Mouse (Mus musculus): ENCODE results near the gene Scrn1. TPM values are rescaled to one million over a fixed set of nuclear protein-coding genes. Genes with fewer than 3 reads are reported as not detected.

Gene Scrn1
- polyA plus RNA-seq, 1 experiment from 2014 or later = 3.4 TPM

DNA sequence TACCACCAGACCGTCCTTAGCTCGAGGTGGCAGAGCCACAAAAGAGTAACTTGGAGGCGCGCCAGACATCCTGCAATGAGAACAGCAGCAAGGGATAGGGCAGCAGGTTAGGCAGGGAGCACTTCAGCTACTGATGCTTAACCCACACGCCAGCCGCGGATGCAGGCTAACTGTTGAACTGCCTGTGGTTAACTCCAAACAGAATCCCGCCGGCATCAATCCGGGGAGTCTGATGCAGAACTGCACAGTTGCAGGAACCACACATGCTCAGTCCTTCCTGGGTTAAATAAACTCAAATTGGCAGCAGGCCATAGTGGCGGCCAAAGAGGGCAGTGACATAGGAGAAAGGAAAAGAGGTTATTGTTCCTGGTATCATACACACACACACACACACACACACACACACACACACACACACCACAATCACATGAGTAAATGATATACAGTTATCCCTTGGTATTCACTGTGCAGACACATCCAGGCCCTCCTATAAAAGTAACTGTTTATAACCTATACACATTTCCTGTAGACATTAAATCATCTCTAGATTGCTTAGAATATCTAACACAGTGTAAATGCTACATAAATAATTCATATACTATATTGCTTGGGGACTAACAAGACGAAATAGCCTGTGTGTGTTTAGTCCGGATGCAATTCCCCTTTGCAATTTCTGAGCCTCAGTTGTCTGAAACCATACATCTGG, 17.8 kb downstream of the Scrn1 start:
- H3K4me1 ChIP-seq (replicated peaks; ENCODE audit: control insufficient read depth, insufficient read depth) = no peaks in the 10 kb centered on the region
- no peak overlapping the region for H3K4me2 ChIP-seq (replicated peaks; ENCODE audit: low read depth)
- H3K4me3 ChIP-seq (ENCODE audit: low read depth, low read length) = no peak overlapping the region
- 51% methylated on average over 13 of the region's 13 CpGs for WGBS
- H3K9me3 ChIP-seq (ENCODE audit: control insufficient read depth, low read length) = no peaks in the 10 kb centered on the region
- no peaks in the 10 kb centered on the region for H3K27me3 ChIP-seq (ENCODE audit: control insufficient read depth, insufficient read depth, low read length)
- no peak for DNase-seq (ENCODE audit: low spot score)
- ATAC-seq (ENCODE audit: low FRiP score, low TSS enrichment) = no peak
- no peak overlapping the region for H3K9ac ChIP-seq (ENCODE audit: low read length)
- no peak for TF ChIP-seq CTCF (IDR thresholded peaks at IDR 0.05; ENCODE audit: low read depth)
- TF ChIP-seq EP300 (optimal IDR thresholded peaks at IDR 0.05) = no peak
- no peaks in the 10 kb centered on the region for H3K36me3 ChIP-seq (ENCODE audit: control insufficient read depth, insufficient read depth, low read length)
- H3K27ac ChIP-seq (replicated peaks) = no peak overlapping the region

DNA sequence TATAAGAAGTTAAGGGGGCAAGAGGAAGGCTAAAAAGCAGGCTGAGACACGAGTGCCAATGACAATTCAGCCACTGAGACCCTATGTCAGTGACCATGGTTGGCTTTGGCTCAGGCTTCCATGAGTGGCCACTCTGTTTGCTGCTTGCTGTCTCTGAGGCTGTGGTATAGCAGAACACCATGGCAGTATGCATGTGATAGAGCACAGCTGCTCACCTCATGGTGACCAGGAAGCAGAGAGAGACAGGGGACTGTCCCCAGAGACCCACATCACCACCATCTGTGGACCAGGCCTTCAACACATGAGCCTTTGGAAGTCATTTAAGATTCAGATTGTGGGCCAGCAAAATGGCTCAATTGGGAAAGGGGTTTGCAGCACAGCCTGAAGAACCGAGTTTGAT, 22.6 kb downstream of the Scrn1 start:
- H3K27me3 ChIP-seq (ENCODE audit: control insufficient read depth, insufficient read depth, low read length) = no peaks in the 10 kb centered on the region
- whole genome bisulfite sequencing = 79% methylated on average over 2 of the region's 2 CpGs

DNA sequence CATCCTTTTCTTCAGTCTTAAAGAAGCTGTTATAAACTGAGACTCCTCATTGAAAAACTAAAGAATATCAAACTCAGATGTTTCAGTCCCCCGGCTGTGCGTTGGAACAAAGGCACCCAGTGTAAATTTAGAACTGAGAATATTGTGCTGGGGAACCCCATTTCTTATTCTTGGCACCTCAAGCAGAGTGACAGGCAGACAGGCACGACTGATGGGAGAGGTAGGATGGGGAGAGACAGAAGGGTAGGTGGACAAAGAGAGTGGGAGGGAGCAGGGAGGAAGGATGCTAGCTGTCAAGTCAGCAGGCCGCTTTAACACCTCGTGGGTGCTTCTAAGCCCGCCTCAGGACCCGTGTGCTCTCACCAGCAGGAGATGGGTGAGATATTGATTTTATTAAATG, 23.5 kb downstream of the Scrn1 start:
- H3K27ac ChIP-seq (replicated peaks) = no peak overlapping the region
- H3K4me1 ChIP-seq (replicated peaks; ENCODE audit: control insufficient read depth, insufficient read depth) = no peaks in the 10 kb centered on the region
- H3K27me3 ChIP-seq (ENCODE audit: control insufficient read depth, insufficient read depth, low read length) = no peaks in the 10 kb centered on the region
- no peaks in the 10 kb centered on the region for H3K9me3 ChIP-seq (ENCODE audit: control insufficient read depth, low read length)
- DNase-seq (ENCODE audit: low spot score) (no peak), ATAC-seq (ENCODE audit: low FRiP score, low TSS enrichment) (no peak)
- H3K4me3 ChIP-seq (ENCODE audit: low read depth, low read length) = no peak overlapping the region
- H3K9ac ChIP-seq (ENCODE audit: low read length) = no peak overlapping the region
- no peak overlapping the region for H3K4me2 ChIP-seq (replicated peaks; ENCODE audit: low read depth)
- no peak for TF ChIP-seq CTCF (IDR thresholded peaks at IDR 0.05; ENCODE audit: low read depth)
- no peak for TF ChIP-seq EP300 (optimal IDR thresholded peaks at IDR 0.05)
- WGBS = 86% methylated on average over 7 of the region's 7 CpGs
- H3K36me3 ChIP-seq (ENCODE audit: control insufficient read depth, insufficient read depth, low read length) = no peaks in the 10 kb centered on the region

More for the DNA sequence above, 22.6 kb downstream of the Scrn1 start:
- Histone ChIP-seq H3K9me3 (ENCODE audit: control insufficient read depth, low read length) (no peaks in the 10 kb centered on the region), H3K4me3 (ENCODE audit: low read depth, low read length) (no peak overlapping the region), H3K4me1 (replicated peaks; ENCODE audit: control insufficient read depth, insufficient read depth) (no peaks in the 10 kb centered on the region), H3K36me3 (ENCODE audit: control insufficient read depth, insufficient read depth, low read length) (no peaks in the 10 kb centered on the region), H3K27ac (replicated peaks) (no peak overlapping the region), H3K9ac (ENCODE audit: low read length) (no peak overlapping the region), H3K4me2 (replicated peaks; ENCODE audit: low read depth) (no peak overlapping the region)
- no peak for DNase-seq (ENCODE audit: low spot score)
- ATAC-seq (ENCODE audit: low FRiP score, low TSS enrichment) = no peak
- no peak for TF ChIP-seq EP300 (optimal IDR thresholded peaks at IDR 0.05)
- TF ChIP-seq CTCF (IDR thresholded peaks at IDR 0.05; ENCODE audit: low read depth) = no peak

DNA sequence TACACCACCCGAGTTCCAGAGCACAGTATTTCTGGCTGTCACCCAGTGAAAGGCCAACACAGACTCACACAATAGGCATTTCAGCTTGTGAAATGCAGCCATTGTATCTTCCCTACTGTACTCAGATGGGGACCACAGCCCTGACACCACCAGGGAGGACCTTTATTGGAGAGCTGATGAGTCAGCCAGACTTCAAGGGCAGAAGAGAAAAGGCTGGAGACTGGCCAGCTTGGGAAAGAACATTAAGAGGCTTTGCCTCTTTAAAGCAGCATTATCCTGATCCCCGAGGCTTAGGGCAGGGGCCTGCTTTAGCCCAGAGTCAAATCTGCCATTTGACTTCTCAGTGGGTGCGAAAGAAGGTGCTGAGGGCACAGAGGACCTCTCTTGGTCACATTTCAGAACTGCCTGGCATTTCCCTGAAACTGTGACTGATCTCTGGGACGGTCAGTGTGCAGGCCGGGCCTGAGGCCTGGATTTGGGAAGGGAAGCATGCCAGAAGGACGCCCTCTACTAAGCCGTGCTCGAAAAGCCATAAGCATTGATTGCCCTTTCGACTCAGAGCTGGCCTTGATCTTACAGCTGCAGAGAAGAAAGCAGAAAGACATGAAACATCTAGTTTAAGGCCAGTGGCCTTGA, 25.9 kb downstream of the Scrn1 start:
- 0 out of 2 replicates have a peak, but pooled peaks have one; percentile 26 for ATAC-seq (ENCODE audit: low FRiP score, low TSS enrichment)
- Histone ChIP-seq H3K9ac (ENCODE audit: low read length) (no peak overlapping the region), H3K4me2 (replicated peaks; ENCODE audit: low read depth) (no peak overlapping the region), H3K27me3 (ENCODE audit: control insufficient read depth, insufficient read depth, low read length) (no peaks in the 10 kb centered on the region), H3K4me3 (ENCODE audit: low read depth, low read length) (no peak overlapping the region), H3K27ac (replicated peaks) (no peak overlapping the region), H3K36me3 (ENCODE audit: control insufficient read depth, insufficient read depth, low read length) (no peaks in the 10 kb centered on the region), H3K4me1 (replicated peaks; ENCODE audit: control insufficient read depth, insufficient read depth) (no peaks in the 10 kb centered on the region), H3K9me3 (ENCODE audit: control insufficient read depth, low read length) (no peaks in the 10 kb centered on the region)
- TF ChIP-seq CTCF (IDR thresholded peaks at IDR 0.05; ENCODE audit: low read depth) (no peak), EP300 (optimal IDR thresholded peaks at IDR 0.05) (no peak)
- DNase-seq (ENCODE audit: low spot score) = no peak
- WGBS = 45% methylated on average over 9 of the region's 9 CpGs

DNA sequence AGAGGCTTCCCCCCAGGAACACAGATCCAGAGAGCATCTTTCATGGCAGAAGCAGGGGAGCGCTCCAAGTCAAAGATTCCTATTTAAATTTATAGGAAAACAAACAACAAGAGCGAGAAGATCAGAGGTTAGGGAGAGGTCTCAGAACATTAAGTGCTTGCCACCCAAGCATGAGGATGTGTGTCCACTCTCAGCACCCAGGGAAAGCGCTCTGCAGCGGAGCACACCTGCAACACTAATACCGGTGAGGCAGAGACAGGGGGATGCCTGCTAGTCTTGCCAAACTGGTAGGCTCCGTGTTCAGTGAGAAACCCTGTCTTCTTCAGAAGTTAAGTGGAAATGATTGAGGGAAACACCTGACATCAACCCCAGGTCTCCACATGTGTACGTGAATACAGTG, 26.9 kb downstream of the Scrn1 start:
- H3K4me2 ChIP-seq (replicated peaks; ENCODE audit: low read depth) = no peak overlapping the region
- no peaks in the 10 kb centered on the region for H3K27me3 ChIP-seq (ENCODE audit: control insufficient read depth, insufficient read depth, low read length)
- no peak overlapping the region for H3K9ac ChIP-seq (ENCODE audit: low read length)
- no peak for ATAC-seq (ENCODE audit: low FRiP score, low TSS enrichment)
- no peaks in the 10 kb centered on the region for H3K36me3 ChIP-seq (ENCODE audit: control insufficient read depth, insufficient read depth, low read length)
- no peak overlapping the region for H3K4me3 ChIP-seq (ENCODE audit: low read depth, low read length)
- no peak for TF ChIP-seq EP300 (optimal IDR thresholded peaks at IDR 0.05)
- no peak for TF ChIP-seq CTCF (IDR thresholded peaks at IDR 0.05; ENCODE audit: low read depth)
- DNase-seq (ENCODE audit: low spot score) = no peak
- no peaks in the 10 kb centered on the region for H3K9me3 ChIP-seq (ENCODE audit: control insufficient read depth, low read length)
- no peak overlapping the region for H3K27ac ChIP-seq (replicated peaks)
- no peaks in the 10 kb centered on the region for H3K4me1 ChIP-seq (replicated peaks; ENCODE audit: control insufficient read depth, insufficient read depth)
- 84% methylated on average over 7 of the region's 7 CpGs for WGBS

DNA sequence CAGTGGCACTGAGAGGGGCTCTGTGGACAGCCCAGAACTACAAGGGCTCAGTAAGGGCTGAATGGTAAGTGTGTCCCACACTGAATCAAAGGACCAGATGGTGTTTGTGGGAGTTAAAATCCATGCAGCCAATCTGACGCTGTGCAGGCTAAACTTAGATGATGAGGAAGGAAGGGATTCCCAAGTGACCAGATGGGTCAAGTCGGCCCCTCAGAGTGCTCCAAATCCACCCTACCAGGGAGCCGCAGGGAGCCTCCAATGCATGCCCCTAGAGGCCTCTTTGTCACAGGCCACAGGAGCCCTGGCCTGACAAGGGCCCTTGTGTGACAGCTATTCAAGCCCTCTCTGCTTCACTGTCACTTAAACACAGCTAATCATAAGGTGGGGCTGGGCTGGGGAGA, 27.5 kb downstream of the Scrn1 start:
- WGBS = 57% methylated on average over 3 of the region's 3 CpGs
- H3K27me3 ChIP-seq (ENCODE audit: control insufficient read depth, insufficient read depth, low read length) = no peaks in the 10 kb centered on the region
- no peak overlapping the region for H3K4me2 ChIP-seq (replicated peaks; ENCODE audit: low read depth)
- no peak overlapping the region for H3K4me3 ChIP-seq (ENCODE audit: low read depth, low read length)
- TF ChIP-seq EP300 (optimal IDR thresholded peaks at IDR 0.05) = no peak
- TF ChIP-seq CTCF (IDR thresholded peaks at IDR 0.05; ENCODE audit: low read depth) = no peak
- no peak for ATAC-seq (ENCODE audit: low FRiP score, low TSS enrichment)
- no peaks in the 10 kb centered on the region for H3K4me1 ChIP-seq (replicated peaks; ENCODE audit: control insufficient read depth, insufficient read depth)
- no peak overlapping the region for H3K27ac ChIP-seq (replicated peaks)
- no peak overlapping the region for H3K9ac ChIP-seq (ENCODE audit: low read length)
- H3K9me3 ChIP-seq (ENCODE audit: control insufficient read depth, low read length) = no peaks in the 10 kb centered on the region
- H3K36me3 ChIP-seq (ENCODE audit: control insufficient read depth, insufficient read depth, low read length) = no peaks in the 10 kb centered on the region
- no peak for DNase-seq (ENCODE audit: low spot score)

All from stomach, postnatal 0 days (tissue).